Mouse (Mus musculus) liver, embryonic 13.5 days (tissue): ENCODE results near the gene Ndst2. TPM values are rescaled to one million over a fixed set of nuclear protein-coding genes. Genes with fewer than 3 reads are reported as not detected.

Experiments
- ATAC-seq: fragments of 200-750 bp; cut with Nextera tagmentation; 2 replicates; pipeline ENCODE4 v1.8.0; 2017; ENCODE audit warnings: low read depth, mild to moderate bottlenecking, moderate number of reproducible peaks, moderate library complexity
- DNase-seq: peaks from one replicate; pipeline ENCODE4 v3.0.0; 2022
- H3K27ac ChIP-seq: fragments of 300-500 bp; sonication (generic); 2 replicates; pipeline ENCODE4 v1.5.1; 2015; ENCODE audit warnings: moderate library complexity, mild to moderate bottlenecking, inconsistent platforms
- H3K27me3 ChIP-seq: fragments of 300-500 bp; sonication (generic); 2 replicates; pipeline ENCODE4 v1.6.1; 2015; ENCODE audit warnings: mild to moderate bottlenecking, inconsistent platforms
- H3K36me3 ChIP-seq: fragments of 300-500 bp; sonication (generic); 2 replicates; pipeline ENCODE4 v1.6.1; 2015; ENCODE audit warnings: mild to moderate bottlenecking, inconsistent platforms
- H3K4me1 ChIP-seq: fragments of 300-500 bp; sonication (generic); replicated peaks from 2 replicates; pipeline ENCODE4 v1.6.1; 2015; ENCODE audit warnings: inconsistent platforms
- H3K4me2 ChIP-seq: fragments of 300-500 bp; sonication (generic); 2 replicates; pipeline ENCODE4 v1.6.1; 2015; ENCODE audit warnings: inconsistent platforms, mild to moderate bottlenecking, moderate library complexity
- H3K4me3 ChIP-seq: fragments of 300-500 bp; sonication (generic); replicated peaks from 2 replicates; pipeline ENCODE4 v1.5.1; 2015; ENCODE audit warnings: mild to moderate bottlenecking, inconsistent platforms
- H3K9ac ChIP-seq: fragments of 300-500 bp; sonication (generic); 2 replicates; pipeline ENCODE4 v1.6.1; 2015; ENCODE audit warnings: mild to moderate bottlenecking, inconsistent platforms
- H3K9me3 ChIP-seq: fragments of 300-500 bp; sonication (generic); replicated peaks from 2 replicates; pipeline ENCODE4 v1.6.1; 2016; ENCODE audit warnings: inconsistent platforms
- WGBS: fragments of 180-500 bp; shearing (Covaris S2); methylation state at CpG from one replicate; pipeline ENCODE4 v1.1.7; 2015; ENCODE audit not compliant: insufficient replicate concordance; 5-methylcytosine and 5-hydroxymethylcytosine counted together
- polyA plus RNA-seq: library from polyadenylated mRNA; unstranded; fragments of >200 nt; fragmentation: Nextera tagmentation; extraction: Ambion mirVana; gene quantifications from 2 replicates; pipeline ENCODE4 v1.2.1, GENCODE M21; 2015

Gene Ndst2
- polyA plus RNA-seq, 1 experiment from 2014 or later: 14.2 TPM

DNA sequence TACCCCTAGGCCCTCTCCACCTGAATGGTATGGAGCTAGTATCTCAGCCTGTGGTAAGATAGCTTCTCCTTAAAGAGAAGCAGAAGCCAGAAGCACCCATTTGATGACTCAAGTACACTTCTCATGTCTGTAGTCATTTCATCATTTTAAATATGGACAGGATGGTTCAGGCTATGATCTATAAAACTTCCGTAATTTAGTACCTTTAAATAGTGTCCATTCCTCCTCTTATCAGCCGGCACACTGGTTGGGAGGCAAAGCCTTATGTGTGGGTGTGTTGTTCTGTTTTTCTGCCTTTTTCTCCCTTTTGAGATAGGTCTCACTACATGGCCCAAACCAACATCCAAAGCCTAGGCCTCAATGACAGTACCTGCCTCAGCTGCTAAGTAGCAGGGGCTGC lies 35.8 kb downstream of the Ndst2 start:
- Histone ChIP-seq H3K4me2 (peak overlapping the region; percentile 87; the same call in 1 of the 2 replicates), H3K27ac (0 out of 2 replicates have a peak overlapping the region, but pooled peaks have one; percentile 11), H3K9me3 (no peaks in the 10 kb centered on the region), H3K9ac (no peak overlapping the region), H3K36me3 (peaks cover 33% of the 10 kb centered on the region), H3K4me3 (no peak overlapping the region), H3K4me1 (peaks cover 83% of the 10 kb centered on the region), H3K27me3 (no peaks in the 10 kb centered on the region)
- DNase-seq (no peak), ATAC-seq (no peak)
- 43% methylated on average over 2 of the region's 2 CpGs for WGBS

DNA sequence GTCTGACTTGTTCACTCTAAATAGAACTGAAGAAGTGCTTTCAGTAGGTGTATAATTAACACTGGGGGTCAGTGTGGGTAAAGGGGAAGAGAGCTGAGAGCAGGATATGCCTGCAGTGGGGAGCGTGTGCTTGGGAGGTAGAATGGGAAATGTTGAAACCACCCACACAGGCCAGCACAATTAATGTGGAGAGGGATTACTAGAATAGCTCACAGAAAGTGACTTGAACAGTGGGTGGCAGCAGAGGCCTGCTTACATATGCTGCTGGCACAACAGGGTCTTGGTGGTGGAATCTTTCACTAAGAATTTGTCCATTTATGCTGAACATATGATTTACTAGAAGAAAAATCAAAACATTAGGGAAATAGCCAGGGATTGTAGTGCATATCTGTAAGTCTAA lies 37.4 kb downstream of the Ndst2 start:
- Histone ChIP-seq H3K4me3 (peak overlapping the region; percentile 95), H3K27me3 (no peaks in the 10 kb centered on the region), H3K27ac (no peak overlapping the region), H3K9ac (peak overlapping the region; percentile 94; the same call in 1 of the 2 replicates), H3K36me3 (peaks cover 48% of the 10 kb centered on the region), H3K9me3 (no peaks in the 10 kb centered on the region), H3K4me2 (peak overlapping the region; percentile 87), H3K4me1 (peaks cover 79% of the 10 kb centered on the region)
- 50% methylated on average over 1 of the region's 1 CpGs for WGBS
- DNase-seq (peak; percentile 29), ATAC-seq (no peak)

DNA sequence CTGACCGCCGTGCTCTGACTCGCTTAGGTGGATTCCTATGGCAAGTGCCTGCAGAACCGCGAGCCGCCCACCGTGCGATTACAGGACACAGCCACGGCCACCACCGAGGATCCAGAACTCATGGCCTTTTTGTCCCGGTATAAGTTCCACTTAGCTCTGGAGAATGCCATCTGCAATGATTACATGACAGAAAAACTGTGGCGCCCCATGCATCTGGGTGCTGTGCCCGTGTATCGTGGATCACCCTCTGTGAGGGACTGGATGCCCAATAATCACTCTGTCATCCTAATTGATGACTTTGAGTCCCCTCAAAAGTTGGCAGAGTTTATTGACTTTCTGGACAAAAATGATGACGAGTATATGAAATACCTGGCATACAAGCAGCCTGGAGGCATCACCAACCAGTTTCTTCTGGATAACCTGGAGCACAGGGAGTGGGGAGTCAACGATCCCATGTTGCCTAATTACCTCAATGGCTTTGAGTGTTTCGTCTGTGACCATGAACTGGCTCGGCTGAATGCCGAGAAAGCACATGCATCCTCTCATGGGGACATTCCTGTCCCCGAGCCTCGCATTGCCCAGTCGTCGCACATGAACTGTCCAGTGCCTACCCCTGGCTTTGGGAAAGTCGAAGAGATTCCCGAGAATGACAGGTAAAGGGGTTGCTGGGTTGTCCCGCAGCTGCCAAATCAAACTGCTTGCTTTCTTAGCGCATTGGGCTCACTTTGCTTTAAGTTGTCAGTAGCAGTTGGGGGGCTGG lies 38.4 kb downstream of the Ndst2 start:
- WGBS: 21% methylated on average over 27 of the region's 27 CpGs
- H3K36me3 ChIP-seq: peaks cover 59% of the 10 kb centered on the region
- ATAC-seq: no peak; the same call in 1 of the 2 replicates
- H3K9me3 ChIP-seq: no peaks in the 10 kb centered on the region
- peak overlapping the region; percentile 93 for H3K27ac ChIP-seq
- peaks cover 68% of the 10 kb centered on the region for H3K4me1 ChIP-seq
- no peak for DNase-seq
- H3K4me3 ChIP-seq: peak overlapping the region; percentile 95
- peak overlapping the region; percentile 87 for H3K4me2 ChIP-seq
- H3K27me3 ChIP-seq: no peaks in the 10 kb centered on the region
- peak overlapping the region; percentile 94 for H3K9ac ChIP-seq

GRCm38 (mm10) chr14:20694884-20695760 lies 39.2 kb downstream of the Ndst2 start, which contains the start of gene Fut11:
Fut11 (plus strand) TSS chr14:20694968.
- Histone ChIP-seq H3K36me3 (peaks cover 61% of the 10 kb centered on the region), H3K4me3 (peak within 1 kb of the TSS; percentile 95), H3K27ac (peak within 1 kb of the TSS; percentile 93), H3K4me2 (peak within 1 kb of the TSS; percentile 87), H3K9me3 (no peaks in the 10 kb centered on the region), H3K4me1 (peaks cover 61% of the 10 kb centered on the region), H3K9ac (peak within 1 kb of the TSS; percentile 94), H3K27me3 (no peaks in the 10 kb centered on the region)
- ATAC-seq (peak; percentile 85), DNase-seq (peak; percentile 79)
- WGBS: under 1% methylated on average over 111 of the region's 111 CpGs

- DNase-seq (peak; percentile 17), ATAC-seq (peak; percentile 32)
- Histone ChIP-seq H3K27me3 (no peaks in the 10 kb centered on the region), H3K9me3 (no peaks in the 10 kb centered on the region), H3K36me3 (peaks cover 67% of the 10 kb centered on the region), H3K4me1 (peaks cover 53% of the 10 kb centered on the region), H3K4me3 (peak overlapping the region; percentile 95), H3K27ac (peak overlapping the region; percentile 93), H3K9ac (peak overlapping the region; percentile 94), H3K4me2 (peak overlapping the region; percentile 87)
- WGBS: 43% methylated on average over 13 of the region's 13 CpGs
Measured at GRCm38 (mm10) chr14:20694185-20694883, 40.0 kb downstream of the Ndst2 start.

GRCm38 (mm10) chr14:20693589-20694101 lies 40.7 kb downstream of the Ndst2 start:
- Histone ChIP-seq H3K4me3 (peak overlapping the region; percentile 95; the same call in 1 of the 2 replicates), H3K27ac (peak overlapping the region; percentile 93)

DNA sequence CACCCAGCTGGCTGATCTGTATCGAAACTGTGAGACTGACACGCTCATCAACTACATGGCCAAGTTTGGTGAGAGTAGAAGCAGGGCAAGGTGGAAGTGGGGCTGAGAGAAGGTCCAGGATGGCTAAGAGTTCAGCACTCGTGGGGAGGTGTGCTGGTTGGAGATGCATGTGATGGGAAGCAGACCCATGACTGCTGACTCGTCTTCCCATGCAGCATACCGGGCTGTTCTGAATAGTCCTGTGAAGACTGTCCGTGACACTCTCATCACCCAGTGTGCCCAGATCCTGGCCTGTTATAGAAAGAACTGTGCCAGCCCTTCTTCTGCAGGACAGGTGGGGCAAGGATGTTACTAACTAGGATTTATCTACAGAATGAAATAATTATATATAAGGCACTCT lies 42.6 kb downstream of the Ndst2 start:
- peaks cover 28% of the 10 kb centered on the region for H3K4me1 ChIP-seq
- no peak overlapping the region; the same call in 1 of the 2 replicates for H3K27ac ChIP-seq
- WGBS: 86% methylated on average over 6 of the region's 6 CpGs
- no peaks in the 10 kb centered on the region for H3K9me3 ChIP-seq
- no peak overlapping the region for H3K4me2 ChIP-seq
- DNase-seq (no peak), ATAC-seq (no peak)
- no peaks in the 10 kb centered on the region for H3K27me3 ChIP-seq
- no peak overlapping the region for H3K9ac ChIP-seq
- H3K36me3 ChIP-seq: peaks cover 78% of the 10 kb centered on the region
- H3K4me3 ChIP-seq: no peak overlapping the region

More at GRCm38 (mm10) chr14:20693589-20694101, 40.7 kb downstream of the Ndst2 start:
- DNase-seq: no peak
- Histone ChIP-seq H3K4me1 (peaks cover 46% of the 10 kb centered on the region), H3K36me3 (peaks cover 67% of the 10 kb centered on the region), H3K27me3 (no peaks in the 10 kb centered on the region), H3K9ac (peak overlapping the region; percentile 94; the same call in 1 of the 2 replicates), H3K9me3 (no peaks in the 10 kb centered on the region), H3K4me2 (peak overlapping the region; percentile 87; the same call in 1 of the 2 replicates)
- ATAC-seq: no peak
- 75% methylated on average over 10 of the region's 10 CpGs for WGBS

DNA sequence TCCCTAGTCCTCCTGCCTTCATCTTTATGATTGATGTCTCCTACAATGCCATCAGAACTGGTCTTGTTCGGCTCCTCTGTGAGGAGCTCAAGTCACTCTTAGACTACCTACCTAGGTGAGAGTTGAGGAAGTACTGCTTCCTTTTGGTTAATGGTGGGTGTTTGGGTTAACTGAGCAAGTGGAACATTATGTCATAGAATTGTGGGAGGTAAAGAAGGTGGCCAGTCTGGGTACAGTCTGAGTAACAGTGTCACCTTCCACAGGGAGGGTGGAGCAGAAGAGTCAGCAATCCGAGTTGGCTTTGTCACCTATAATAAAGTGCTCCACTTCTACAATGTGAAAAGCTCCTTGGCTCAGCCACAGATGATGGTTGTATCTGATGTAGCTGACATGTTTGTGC lies 45.4 kb downstream of the Ndst2 start:
- WGBS: 75% methylated on average over 2 of the region's 2 CpGs
- H3K36me3 ChIP-seq: peaks cover 100% of the 10 kb centered on the region

DNA sequence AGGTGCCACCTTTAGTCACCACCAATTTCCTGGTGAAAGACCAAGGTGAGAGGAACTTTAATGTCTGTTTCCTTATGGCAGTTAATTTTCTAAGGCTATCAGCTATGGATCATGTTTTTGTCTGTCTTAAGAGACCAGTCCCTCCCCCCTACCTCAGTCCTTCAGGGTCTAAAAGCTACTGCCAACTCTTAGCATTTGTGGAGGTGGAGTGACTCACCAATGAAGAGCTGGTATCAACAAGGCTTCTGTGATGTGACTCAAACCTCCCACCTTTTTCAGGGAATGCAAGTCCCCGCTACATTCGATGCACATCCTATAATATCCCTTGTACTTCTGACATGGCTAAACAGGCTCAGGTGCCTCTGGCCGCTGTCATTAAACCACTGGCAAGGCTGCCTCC lies 47.8 kb downstream of the Ndst2 start:
- Histone ChIP-seq H3K27ac (no peak overlapping the region), H3K4me3 (no peak overlapping the region), H3K9ac (no peak overlapping the region), H3K9me3 (no peaks in the 10 kb centered on the region), H3K36me3 (peaks cover 100% of the 10 kb centered on the region), H3K27me3 (no peaks in the 10 kb centered on the region), H3K4me2 (no peak overlapping the region), H3K4me1 (peaks cover 10% of the 10 kb centered on the region; the same call in 1 of the 2 replicates)
- WGBS: 86% methylated on average over 3 of the region's 3 CpGs
- DNase-seq (no peak), ATAC-seq (no peak)

More for the DNA sequence above, 45.4 kb downstream of the Ndst2 start:
- ATAC-seq: no peak
- Histone ChIP-seq H3K27me3 (no peaks in the 10 kb centered on the region), H3K4me3 (no peak overlapping the region), H3K9ac (0 out of 2 replicates have a peak overlapping the region, but pooled peaks have one; percentile 2), H3K4me1 (peaks cover 7% of the 10 kb centered on the region), H3K4me2 (no peak overlapping the region), H3K27ac (no peak overlapping the region), H3K9me3 (no peaks in the 10 kb centered on the region)
- DNase-seq: no peak

- Histone ChIP-seq H3K9me3 (no peaks in the 10 kb centered on the region), H3K4me1 (peaks cover 11% of the 10 kb centered on the region; the same call in 1 of the 2 replicates), H3K36me3 (peaks cover 99% of the 10 kb centered on the region), H3K4me2 (no peak overlapping the region), H3K9ac (no peak overlapping the region), H3K27ac (no peak overlapping the region), H3K4me3 (no peak overlapping the region), H3K27me3 (no peaks in the 10 kb centered on the region)
- 63% methylated on average over 3 of the region's 3 CpGs for WGBS
- ATAC-seq: 0 out of 2 replicates have a peak, but pooled peaks have one; percentile 36
- no peak for DNase-seq
Measured at GRCm38 (mm10) chr14:20682498-20682897, 51.9 kb downstream of the Ndst2 start.
